Mouse (Mus musculus) spleen, postnatal 0 days (tissue): ENCODE results near the gene H3f3b. TPM values are rescaled to one million over a fixed set of nuclear protein-coding genes. Genes with fewer than 3 reads are reported as not detected.

Experiments used
- polyA plus RNA-seq: library from polyadenylated mRNA; unstranded; fragments of >200 nt; fragmentation: Nextera tagmentation; extraction: Ambion mirVana; gene quantifications from 2 replicates; pipeline ENCODE4 v1.2.1, GENCODE M21; 2015

H3f3b gene
- 1,286 and 1,302 TPM in 2 replicates for polyA plus RNA-seq

GRCm38 (mm10) chr11:116027756-116028155 lies at the start of gene H3f3b:
TSS of gene H3f3b (minus strand) at chr11:116027962.

GRCm38 (mm10) chr11:116030088-116030897 lies 2.5 kb upstream of the H3f3b start, which contains the start of gene Unk:
TSS of gene Unk (plus strand) at chr11:116030322.

GRCm38 (mm10) chr11:116012262-116012947 lies 15.4 kb downstream of the H3f3b start, which contains the start of gene Galk1:
TSS of gene Galk1 (minus strand) at chr11:116012719.

GRCm38 (mm10) chr11:115974309-115975082 lies 53.3 kb downstream of the H3f3b start, which contains the start of gene Itgb4:
TSS of gene Itgb4 (plus strand) at chr11:115974709.

Other genes starting within 250 kb of the H3f3b start
- gene Caskin2, start 214.3 kb downstream of the H3f3b start, polyA plus RNA-seq: 4.4 and 5.7 TPM in 2 replicates
- 16.1 and 18.3 TPM in 2 replicates for gene Tsen54, start 213.2 kb downstream of the H3f3b start, polyA plus RNA-seq
- 2.9 and 3.4 TPM in 2 replicates for gene Llgl2, start 203.9 kb downstream of the H3f3b start, polyA plus RNA-seq
- gene Myo15b, start 169.6 kb downstream of the H3f3b start, polyA plus RNA-seq: 0.76 and 0.81 TPM in 2 replicates
- gene Smim5, start 128.0 kb downstream of the H3f3b start, polyA plus RNA-seq: 47.8 and 61.8 TPM in 2 replicates
- gene Smim6, start 115.9 kb downstream of the H3f3b start, polyA plus RNA-seq: 8.5 and 11.9 TPM in 2 replicates
- gene Sap30bp, start 94.7 kb downstream of the H3f3b start, polyA plus RNA-seq: 26.1 and 26.4 TPM in 2 replicates
- gene Recql5, start 94.5 kb downstream of the H3f3b start, polyA plus RNA-seq: 9.9 and 10.8 TPM in 2 replicates
- 0.88 and 0.97 TPM in 2 replicates for gene Itgb4, start 53.3 kb downstream of the H3f3b start, polyA plus RNA-seq
- 46.4 and 52.6 TPM in 2 replicates for gene Galk1, start 15.2 kb downstream of the H3f3b start, polyA plus RNA-seq
- gene Unk, start 2.4 kb upstream of the H3f3b start, polyA plus RNA-seq: 11.0 and 13.6 TPM in 2 replicates
- gene Unc13d, start 50.0 kb upstream of the H3f3b start, polyA plus RNA-seq: 23.0 and 26.2 TPM in 2 replicates
- gene Wbp2, start 59.0 kb upstream of the H3f3b start, polyA plus RNA-seq: 64.4 and 65.7 TPM in 2 replicates
- 11.4 and 13.6 TPM in 2 replicates for gene Trim47, start 99.2 kb upstream of the H3f3b start, polyA plus RNA-seq
- 2.3 and 3.0 TPM in 2 replicates for gene Trim65, start 103.2 kb upstream of the H3f3b start, polyA plus RNA-seq
- gene Mrpl38, start 110.9 kb upstream of the H3f3b start, polyA plus RNA-seq: 41.2 and 42.0 TPM in 2 replicates
- 6.1 and 6.6 TPM in 2 replicates for gene Fbf1, start 140.2 kb upstream of the H3f3b start, polyA plus RNA-seq
- gene Ten1, start 170.9 kb upstream of the H3f3b start, polyA plus RNA-seq: 47.1 and 53.1 TPM in 2 replicates
- 9.7 and 11.3 TPM in 2 replicates for gene Acox1, start 171.1 kb upstream of the H3f3b start, polyA plus RNA-seq
- gene Evpl, start 210.1 kb upstream of the H3f3b start, polyA plus RNA-seq: 0.51 and 0.87 TPM in 2 replicates
- gene Srp68, start 246.3 kb upstream of the H3f3b start, polyA plus RNA-seq: 35.5 and 40.3 TPM in 2 replicates